Mouse (Mus musculus): Measurements from ENCODE around the gene Acbd4. TPM values are rescaled to one million over a fixed set of nuclear protein-coding genes. Genes with fewer than 3 reads are reported as not detected.

Acbd4 gene
- 27.8 and 34.6 TPM in 2 replicates for polyA plus RNA-seq (2015; fragmentation: Nextera tagmentation; extraction: Ambion mirVana)

- H3K4me1 ChIP-seq = peaks cover 49% of the 10 kb centered on the region
- H3K36me3 ChIP-seq = 0 out of 2 replicates have a peak, but pooled peaks cover 3% of the 10 kb centered on the region
- peaks cover 13% of the 10 kb centered on the region; the same call in 1 of the 2 replicates for H3K27me3 ChIP-seq
- H3K4me2 ChIP-seq = peak within 1 kb of the TSS; percentile 92
- no peaks in the 10 kb centered on the region for H3K9me3 ChIP-seq
- peak within 1 kb of the TSS; percentile 68 for H3K4me3 ChIP-seq
- ATAC-seq (ENCODE audit: insufficient number of reproducible peaks, low FRiP score, low TSS enrichment, low read depth) = peak; percentile 41
- WGBS = under 1% methylated on average over 34 of the region's 34 CpGs
- peak within 1 kb of the TSS; percentile 57 for H3K27ac ChIP-seq
- peak within 1 kb of the TSS; percentile 63 for H3K9ac ChIP-seq
Observed at GRCm38 (mm10) chr11:103101481-103101865, at the start of gene Acbd4, which contains the start of gene Plcd3. TSS of gene Acbd4 (plus strand) at chr11:103101682. TSS of gene Plcd3 (minus strand) at chr11:103101658.

- H3K4me1 ChIP-seq = no peaks in the 10 kb centered on the region
- H3K4me2 ChIP-seq = no peak overlapping the region
- no peak overlapping the region for H3K4me3 ChIP-seq
- H3K27me3 ChIP-seq = no peaks in the 10 kb centered on the region
- ATAC-seq (ENCODE audit: insufficient number of reproducible peaks, low FRiP score, low TSS enrichment, low read depth) = no peak
- no peak overlapping the region for H3K27ac ChIP-seq
- peaks cover 70% of the 10 kb centered on the region for H3K36me3 ChIP-seq
- H3K9ac ChIP-seq = no peak overlapping the region
- no peaks in the 10 kb centered on the region for H3K9me3 ChIP-seq
- WGBS = 93% methylated on average over 6 of the region's 6 CpGs
Observed at GRCm38 (mm10) chr11:103052078-103052477, 49.4 kb upstream of the Acbd4 start.

- Histone ChIP-seq H3K27me3 (no peaks in the 10 kb centered on the region), H3K4me2 (no peak overlapping the region), H3K4me1 (no peaks in the 10 kb centered on the region), H3K36me3 (peaks cover 77% of the 10 kb centered on the region), H3K4me3 (no peak overlapping the region), H3K27ac (no peak overlapping the region), H3K9ac (no peak overlapping the region), H3K9me3 (no peaks in the 10 kb centered on the region)
- 82% methylated on average over 18 of the region's 18 CpGs for WGBS
- ATAC-seq (ENCODE audit: insufficient number of reproducible peaks, low FRiP score, low TSS enrichment, low read depth) = no peak
Observed at GRCm38 (mm10) chr11:103053191-103054076, 48.0 kb upstream of the Acbd4 start.

GRCm38 (mm10) chr11:103054798-103055197 is 46.7 kb upstream of the Acbd4 start:
- Histone ChIP-seq H3K4me3 (no peak overlapping the region), H3K9me3 (no peaks in the 10 kb centered on the region), H3K4me1 (no peaks in the 10 kb centered on the region), H3K27me3 (no peaks in the 10 kb centered on the region), H3K4me2 (no peak overlapping the region), H3K27ac (no peak overlapping the region; the same call in 1 of the 2 replicates), H3K9ac (no peak overlapping the region), H3K36me3 (peaks cover 86% of the 10 kb centered on the region)
- no peak for ATAC-seq (ENCODE audit: insufficient number of reproducible peaks, low FRiP score, low TSS enrichment, low read depth)
- WGBS = 50% methylated on average over 6 of the region's 6 CpGs

- WGBS = 98% methylated on average over 7 of the region's 7 CpGs
- Histone ChIP-seq H3K27ac (no peak overlapping the region), H3K9ac (no peak overlapping the region), H3K4me1 (no peaks in the 10 kb centered on the region), H3K9me3 (no peaks in the 10 kb centered on the region), H3K4me3 (no peak overlapping the region), H3K4me2 (no peak overlapping the region), H3K36me3 (peaks cover 86% of the 10 kb centered on the region), H3K27me3 (no peaks in the 10 kb centered on the region)
- no peak for ATAC-seq (ENCODE audit: insufficient number of reproducible peaks, low FRiP score, low TSS enrichment, low read depth)
Observed at GRCm38 (mm10) chr11:103056636-103057035, 44.8 kb upstream of the Acbd4 start.

- no peaks in the 10 kb centered on the region for H3K9me3 ChIP-seq
- no peak overlapping the region for H3K9ac ChIP-seq
- ATAC-seq (ENCODE audit: insufficient number of reproducible peaks, low FRiP score, low TSS enrichment, low read depth) = no peak
- no peaks in the 10 kb centered on the region for H3K4me1 ChIP-seq
- no peak overlapping the region for H3K27ac ChIP-seq
- peaks cover 83% of the 10 kb centered on the region for H3K36me3 ChIP-seq
- 69% methylated on average over 3 of the region's 3 CpGs for WGBS
- no peak overlapping the region for H3K4me2 ChIP-seq
- H3K27me3 ChIP-seq = no peaks in the 10 kb centered on the region
- no peak overlapping the region for H3K4me3 ChIP-seq
Observed at GRCm38 (mm10) chr11:103058499-103059085, 42.9 kb upstream of the Acbd4 start.

- H3K4me1 ChIP-seq = peaks cover 8% of the 10 kb centered on the region; the same call in 1 of the 2 replicates
- H3K9me3 ChIP-seq = no peaks in the 10 kb centered on the region
- no peak overlapping the region for H3K4me3 ChIP-seq
- H3K27me3 ChIP-seq = no peaks in the 10 kb centered on the region
- no peak overlapping the region for H3K9ac ChIP-seq
- no peak for ATAC-seq (ENCODE audit: insufficient number of reproducible peaks, low FRiP score, low TSS enrichment, low read depth)
- 90% methylated on average over 14 of the region's 14 CpGs for WGBS
- no peak overlapping the region for H3K4me2 ChIP-seq
- peaks cover 91% of the 10 kb centered on the region for H3K36me3 ChIP-seq
- H3K27ac ChIP-seq = no peak overlapping the region
Observed at GRCm38 (mm10) chr11:103066191-103067050, 35.1 kb upstream of the Acbd4 start.

GRCm38 (mm10) chr11:103067051-103067361 is 34.5 kb upstream of the Acbd4 start:
- H3K27me3 ChIP-seq = no peaks in the 10 kb centered on the region
- no peak for ATAC-seq (ENCODE audit: insufficient number of reproducible peaks, low FRiP score, low TSS enrichment, low read depth)
- H3K4me1 ChIP-seq = peaks cover 8% of the 10 kb centered on the region; the same call in 1 of the 2 replicates
- no peak overlapping the region for H3K4me3 ChIP-seq
- H3K27ac ChIP-seq = peak overlapping the region; percentile 57; the same call in 1 of the 2 replicates
- no peak overlapping the region for H3K9ac ChIP-seq
- 88% methylated on average over 6 of the region's 6 CpGs for WGBS
- no peaks in the 10 kb centered on the region for H3K9me3 ChIP-seq
- H3K4me2 ChIP-seq = no peak overlapping the region
- H3K36me3 ChIP-seq = peaks cover 92% of the 10 kb centered on the region

- WGBS = 59% methylated on average over 8 of the region's 8 CpGs
- no peak overlapping the region for H3K9ac ChIP-seq
- no peak; the same call in 1 of the 2 replicates for ATAC-seq (ENCODE audit: insufficient number of reproducible peaks, low FRiP score, low TSS enrichment, low read depth)
Observed at GRCm38 (mm10) chr11:103067457-103068001, 34.0 kb upstream of the Acbd4 start.

GRCm38 (mm10) chr11:103068272-103068671 is 33.2 kb upstream of the Acbd4 start:
- H3K4me2 ChIP-seq = no peak overlapping the region
- H3K9me3 ChIP-seq = no peaks in the 10 kb centered on the region
- H3K27me3 ChIP-seq = no peaks in the 10 kb centered on the region
- H3K27ac ChIP-seq = peak overlapping the region; percentile 57
- WGBS = 82% methylated on average over 4 of the region's 4 CpGs
- peaks cover 8% of the 10 kb centered on the region; the same call in 1 of the 2 replicates for H3K4me1 ChIP-seq
- no peak for ATAC-seq (ENCODE audit: insufficient number of reproducible peaks, low FRiP score, low TSS enrichment, low read depth)
- peaks cover 92% of the 10 kb centered on the region for H3K36me3 ChIP-seq
- no peak overlapping the region for H3K4me3 ChIP-seq
- no peak overlapping the region for H3K9ac ChIP-seq

More at GRCm38 (mm10) chr11:103067457-103068001, 34.0 kb upstream of the Acbd4 start:
- Histone ChIP-seq H3K27ac (peak overlapping the region; percentile 57; the same call in 1 of the 2 replicates), H3K4me2 (no peak overlapping the region), H3K9me3 (no peaks in the 10 kb centered on the region), H3K36me3 (peaks cover 92% of the 10 kb centered on the region), H3K4me1 (peaks cover 8% of the 10 kb centered on the region; the same call in 1 of the 2 replicates), H3K4me3 (no peak overlapping the region), H3K27me3 (no peaks in the 10 kb centered on the region)

- Histone ChIP-seq H3K27ac (no peak overlapping the region), H3K4me1 (peaks cover 8% of the 10 kb centered on the region; the same call in 1 of the 2 replicates), H3K36me3 (peaks cover 87% of the 10 kb centered on the region), H3K4me2 (no peak overlapping the region), H3K9ac (no peak overlapping the region), H3K4me3 (no peak overlapping the region), H3K9me3 (no peaks in the 10 kb centered on the region), H3K27me3 (no peaks in the 10 kb centered on the region)
- no peak for ATAC-seq (ENCODE audit: insufficient number of reproducible peaks, low FRiP score, low TSS enrichment, low read depth)
- 92% methylated on average over 11 of the region's 11 CpGs for WGBS
Observed at GRCm38 (mm10) chr11:103068884-103069283, 32.6 kb upstream of the Acbd4 start.
